Mouse (Mus musculus): ENCODE measurements around the gene Nrde2. TPM values are rescaled to one million over a fixed set of nuclear protein-coding genes. Genes with fewer than 3 reads are reported as not detected.
A peak's percentile ranks its signal among the peaks of the same experiment; 100 is the strongest.
"Not testable (repeated sequence)": the region's sequence is repeated elsewhere in the genome, so short reads cannot be mapped to it uniquely, and the experiment has no call there.

The Nrde2 gene
- total and polyA plus RNA-seq, 3 experiments = 16.5 to 17.2 TPM; not detected in 1

- TF ChIP-seq TBP (IDR thresholded peaks at IDR 0.05; ENCODE audit: low read depth, low read length) (peak; percentile 28; the same call in 1 of the 2 replicates), JUND (IDR thresholded peaks at IDR 0.05; ENCODE audit: low read depth, low read length) (no peak), CHD2 (IDR thresholded peaks at IDR 0.05; ENCODE audit: low read length) (no peak), SIN3A (IDR thresholded peaks at IDR 0.05; ENCODE audit: low read length) (peak; percentile 77; the same call in 1 of the 2 replicates), ETS1 (IDR thresholded peaks at IDR 0.05; ENCODE audit: low read depth, low read length) (peak; percentile 79), ZKSCAN1 (IDR thresholded peaks at IDR 0.05; ENCODE audit: low read depth, low read length) (no peak), HCFC1 (IDR thresholded peaks at IDR 0.05; ENCODE audit: low read depth, low read length) (no peak), E2F4 (IDR thresholded peaks at IDR 0.05; ENCODE audit: borderline replicate concordance, low read depth, low read length) (no peak), CTCF (IDR thresholded peaks at IDR 0.05 in 2 of 3, conservative IDR thresholded peaks at IDR 0.05 in 1 of 3; ENCODE audit: control insufficient read depth in 1 of 3, insufficient read depth in 1 of 3, low read depth in 2 of 3, low read length in 3 of 3, poor library complexity in 1 of 3, severe bottlenecking in 1 of 3) (no peak), POLR2A (IDR thresholded peaks at IDR 0.05; ENCODE audit: control insufficient read depth in 1 of 2, insufficient read depth in 1 of 2, low read depth in 1 of 2, low read length in 2 of 2, poor library complexity in 1 of 2) (no peak; a peak in 1 of 4 replicates), NRF1 (IDR thresholded peaks at IDR 0.05; ENCODE audit: insufficient read depth, low read depth, low read length, poor library complexity, severe bottlenecking) (no peak), POLR2AphosphoS2 (IDR thresholded peaks at IDR 0.05; ENCODE audit: low read length) (no peak)
Observed at GRCm38 (mm10) chr12:100185897-100186296, 26.4 kb upstream of the Nrde2 start (continued).

DNA sequence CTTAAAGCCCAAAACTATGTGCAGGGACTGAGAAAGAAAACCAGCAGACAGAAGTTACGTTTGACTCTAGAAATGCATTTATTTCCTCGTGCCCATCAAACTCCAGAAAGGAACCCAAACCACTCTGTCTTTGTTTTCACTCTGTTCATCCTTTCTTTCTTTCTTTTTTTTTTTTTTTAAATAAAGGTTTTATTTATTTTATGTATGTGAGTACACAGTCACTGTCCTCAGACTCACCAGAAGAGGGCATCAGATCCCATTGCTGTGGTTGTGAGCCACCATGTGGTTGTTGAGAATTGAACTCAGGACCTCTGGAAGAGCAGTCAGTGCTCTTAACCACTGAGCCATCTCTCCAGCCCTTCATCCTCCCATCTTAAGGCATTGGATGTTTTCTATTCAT is 25.5 kb upstream of the Nrde2 start:
- H3K4me3 ChIP-seq (ENCODE audit: control insufficient read depth in 1 of 2, insufficient read depth in 1 of 2, low read depth in 2 of 2, low read length in 2 of 2); H3K9ac ChIP-seq (ENCODE audit: control insufficient read depth, low read depth, low read length, poor library complexity, severe bottlenecking); H3K9me3 ChIP-seq (replicated peaks; ENCODE audit: insufficient read depth, low read length); H3K27me3 ChIP-seq (ENCODE audit: control insufficient read depth in 1 of 2, insufficient read depth in 2 of 2, low read length in 2 of 2); H3K79me2 ChIP-seq (ENCODE audit: control insufficient read depth, insufficient read depth, low read length, poor library complexity): not testable (repeated sequence)
- peak; percentile 69 for DNase-seq (ENCODE audit: low read depth, low spot score)
- Histone ChIP-seq H3K36me3 (ENCODE audit: control insufficient read depth in 1 of 2, insufficient read depth in 2 of 2, low read length in 2 of 2) (peaks cover 0 to 26% of the 10 kb centered on the region in 2 experiments; a peak in 2 of 4 replicates), H3K27ac (ENCODE audit: control insufficient read depth, low read depth, low read length) (peak overlapping the region; percentile 73), H3K4me1 (ENCODE audit: control insufficient read depth in 1 of 2, insufficient read depth in 2 of 2, low read length in 2 of 2) (peaks cover 10 to 23% of the 10 kb centered on the region in 2 experiments)
- TF ChIP-seq SMC3 (IDR thresholded peaks at IDR 0.05; ENCODE audit: low read depth, low read length) (peak; percentile 41), MAX (IDR thresholded peaks at IDR 0.05; ENCODE audit: low read length) (0 out of 2 replicates have a peak, but pooled peaks have one; percentile 29), RAD21 (IDR thresholded peaks at IDR 0.05; ENCODE audit: low read depth, low read length) (peak; percentile 37), ZNF384 (IDR thresholded peaks at IDR 0.05; ENCODE audit: low read depth, low read length) (peak; percentile 84), ZC3H11A (IDR thresholded peaks at IDR 0.05; ENCODE audit: low read depth, low read length) (peak; percentile 20; the same call in 1 of the 2 replicates), MXI1 (IDR thresholded peaks at IDR 0.05; ENCODE audit: low read depth, low read length) (peak; percentile 41; the same call in 1 of the 2 replicates), CTCF (IDR thresholded peaks at IDR 0.05 in 2 of 3, conservative IDR thresholded peaks at IDR 0.05 in 1 of 3; ENCODE audit: control insufficient read depth in 1 of 3, insufficient read depth in 1 of 3, low read depth in 2 of 3, low read length in 3 of 3, poor library complexity in 1 of 3, severe bottlenecking in 1 of 3) (peak; percentile 32 to 53 (median 51))

- Histone ChIP-seq H3K9ac (ENCODE audit: control insufficient read depth, low read depth, low read length, poor library complexity, severe bottlenecking) (peak overlapping the region; percentile 42), H3K27me3 (ENCODE audit: control insufficient read depth in 1 of 2, insufficient read depth in 2 of 2, low read length in 2 of 2) (no peaks in the 10 kb centered on the region), H3K9me3 (replicated peaks; ENCODE audit: insufficient read depth, low read length) (no peaks in the 10 kb centered on the region), H3K79me2 (ENCODE audit: control insufficient read depth, insufficient read depth, low read length, poor library complexity) (no peaks in the 10 kb centered on the region; the same call in 1 of the 2 replicates), H3K27ac (ENCODE audit: control insufficient read depth, low read depth, low read length) (peak overlapping the region; percentile 77), H3K4me3 (ENCODE audit: control insufficient read depth in 1 of 2, insufficient read depth in 1 of 2, low read depth in 2 of 2, low read length in 2 of 2) (peak overlapping the region; percentile 8 to 21), H3K36me3 (ENCODE audit: control insufficient read depth in 1 of 2, insufficient read depth in 2 of 2, low read length in 2 of 2) (peaks cover 0 to 26% of the 10 kb centered on the region in 2 experiments; a peak in 2 of 4 replicates), H3K4me1 (ENCODE audit: control insufficient read depth in 1 of 2, insufficient read depth in 2 of 2, low read length in 2 of 2) (peaks cover 10 to 23% of the 10 kb centered on the region in 2 experiments)
- DNase-seq (ENCODE audit: low read depth, low spot score) = peak; percentile 90
- no peak for TF ChIP-seq ZKSCAN1 (IDR thresholded peaks at IDR 0.05; ENCODE audit: low read depth, low read length)
- TF ChIP-seq BHLHE40 (IDR thresholded peaks at IDR 0.05; ENCODE audit: borderline replicate concordance, low read depth, low read length) = peak; percentile 100
- TF ChIP-seq MAFK (IDR thresholded peaks at IDR 0.05; ENCODE audit: borderline replicate concordance, low read depth, low read length) = no peak; the same call in 1 of the 2 replicates
- no peak for TF ChIP-seq MAZ (IDR thresholded peaks at IDR 0.05; ENCODE audit: low read depth, low read length)
- TF ChIP-seq POLR2AphosphoS2 (IDR thresholded peaks at IDR 0.05; ENCODE audit: low read length) = no peak
- peak; percentile 88 for TF ChIP-seq TBP (IDR thresholded peaks at IDR 0.05; ENCODE audit: low read depth, low read length)
- peak; percentile 92 for TF ChIP-seq GATA1 (IDR thresholded peaks at IDR 0.05; ENCODE audit: low read depth, low read length)
- TF ChIP-seq NRF1 (IDR thresholded peaks at IDR 0.05; ENCODE audit: insufficient read depth, low read depth, low read length, poor library complexity, severe bottlenecking) = no peak
- TF ChIP-seq USF1 (IDR thresholded peaks at IDR 0.05; ENCODE audit: low read depth, low read length) = peak; percentile 53; the same call in 1 of the 2 replicates
- peak; percentile 75 for TF ChIP-seq MAX (IDR thresholded peaks at IDR 0.05; ENCODE audit: low read length)
- TF ChIP-seq TCF12 (IDR thresholded peaks at IDR 0.05; ENCODE audit: low read depth, low read length) = peak; percentile 27; the same call in 1 of the 2 replicates
- peak; percentile 91 for TF ChIP-seq RCOR1 (IDR thresholded peaks at IDR 0.05; ENCODE audit: low read depth, low read length)
- TF ChIP-seq TAL1 (IDR thresholded peaks at IDR 0.05; ENCODE audit: low read length) = no peak; the same call in 1 of the 2 replicates
- TF ChIP-seq MYC (IDR thresholded peaks at IDR 0.05; ENCODE audit: low read depth, low read length) = peak; percentile 86; the same call in 1 of the 2 replicates
- peak; percentile 56; the same call in 1 of the 2 replicates for TF ChIP-seq MXI1 (IDR thresholded peaks at IDR 0.05; ENCODE audit: low read depth, low read length)
- peak in 1 of 2 experiments; percentile 65; a peak in 2 of 4 replicates for TF ChIP-seq POLR2A (IDR thresholded peaks at IDR 0.05; ENCODE audit: control insufficient read depth in 1 of 2, insufficient read depth in 1 of 2, low read depth in 1 of 2, low read length in 2 of 2, poor library complexity in 1 of 2)
- no peak for TF ChIP-seq MYB (IDR thresholded peaks at IDR 0.05; ENCODE audit: low read depth, low read length)
Observed at GRCm38 (mm10) chr12:100183970-100184369, 24.5 kb upstream of the Nrde2 start.

Data from MEL (cell line).